Mouse (Mus musculus) right cerebral cortex, adult 2 months (tissue): Measurements from ENCODE around the gene Abca12.

Source experiments
- DNase-seq, 2 experiments: peaks; one replicate each; pipeline ENCODE4 v3.0.0; 2021 to 2022; ENCODE audit warnings: low spot score in 2 of 2

Gene Abca12

GRCm38 (mm10) chr1:71195333-71195732 lies 219.4 kb downstream of the Abca12 start:
- no peak for DNase-seq

GRCm38 (mm10) chr1:71193931-71194330 lies 220.8 kb downstream of the Abca12 start:
- DNase-seq = no peak
